Mouse (Mus musculus) embryo, embryonic 9.5 days (tissue): ENCODE measurements at regions not wholly inside any gene's neighbourhood (a gene's known extent, or its start where the extent isn't known, plus 50 kb on each side); places are given as distances from the start of the nearest gene placed in this dataset.

Source experiments
- DNase-seq: peaks from one replicate; pipeline ENCODE4 v3.0.0-alpha.2; 2017; ENCODE audit errors: extremely low spot score

DNA sequence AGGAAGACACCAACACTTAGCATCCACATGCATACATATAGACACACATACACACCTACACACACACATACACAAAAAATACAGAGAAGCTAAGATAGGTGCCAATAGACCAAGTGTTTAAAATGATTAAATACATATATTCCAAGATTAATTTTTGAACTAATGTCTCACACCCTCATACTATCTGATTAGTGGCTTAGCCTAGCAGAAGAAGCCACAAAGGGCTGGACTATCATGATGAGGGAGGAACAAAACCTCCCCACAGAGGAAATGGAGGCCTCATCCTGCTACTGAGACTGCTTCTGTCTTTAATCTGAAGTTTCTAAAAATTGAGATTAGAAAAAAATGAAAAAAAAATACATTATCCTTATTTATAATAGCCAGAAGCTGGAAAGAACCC is 780.6 kb downstream of the Tmem114 start:
- DNase-seq = no peak

DNA sequence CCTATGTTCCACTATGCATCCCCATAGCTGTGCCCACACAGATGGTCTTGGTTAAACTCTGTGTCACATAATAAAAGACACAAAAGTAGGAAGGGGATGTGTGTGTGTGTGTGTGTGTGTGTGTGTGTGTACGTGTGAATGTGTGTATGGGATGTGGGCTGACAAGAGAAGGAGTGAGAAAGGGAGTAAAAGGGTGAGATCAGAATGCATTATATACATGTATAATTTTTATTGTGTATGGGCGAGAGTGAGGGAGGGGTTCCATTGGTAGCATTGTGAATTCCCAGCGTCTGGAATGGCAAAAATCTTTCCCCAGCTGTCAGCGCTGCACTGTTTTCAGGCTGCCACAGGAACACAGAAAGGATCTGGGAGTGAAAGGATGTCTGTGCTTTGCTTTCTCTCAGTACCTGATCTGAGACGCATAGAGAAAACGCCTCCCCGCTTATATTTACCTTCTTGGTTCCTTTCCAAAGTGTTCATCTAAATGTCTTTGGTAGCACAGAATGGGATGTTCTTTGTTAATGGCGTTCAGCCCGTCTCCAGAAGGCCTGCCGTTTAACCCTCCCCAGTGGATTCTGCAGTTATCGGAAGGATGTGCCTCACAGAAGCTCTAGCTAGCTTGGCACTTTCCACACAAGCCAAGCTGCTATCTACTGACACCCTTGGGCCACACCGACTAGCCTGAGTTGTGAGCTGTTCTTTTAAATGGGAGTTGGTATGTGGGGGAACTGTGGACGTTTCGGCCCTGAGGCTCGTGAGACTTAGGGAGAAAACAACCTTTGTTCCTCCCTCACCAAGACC is 785.8 kb downstream of the Tmem114 start:
- DNase-seq = no peak

DNA sequence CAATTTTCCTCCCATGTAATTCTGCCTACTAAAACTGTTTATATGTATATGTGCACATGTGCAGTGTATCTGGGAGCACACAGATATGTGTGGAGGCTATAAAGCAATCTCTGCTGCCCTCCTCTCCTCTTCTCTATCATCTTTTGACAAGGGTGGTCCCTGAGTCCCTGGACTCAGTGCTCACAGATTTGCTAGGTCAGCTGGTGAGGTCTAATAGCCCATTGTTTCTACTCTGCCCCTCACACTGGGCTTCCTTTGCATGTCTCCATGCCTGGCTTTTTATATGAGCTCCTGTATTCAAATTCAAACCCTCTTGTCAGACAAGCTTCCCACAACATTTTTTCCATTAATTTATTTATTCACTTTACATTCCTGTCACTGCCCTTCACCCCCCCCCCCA is 786.9 kb downstream of the Tmem114 start:
- DNase-seq = no peak

DNA sequence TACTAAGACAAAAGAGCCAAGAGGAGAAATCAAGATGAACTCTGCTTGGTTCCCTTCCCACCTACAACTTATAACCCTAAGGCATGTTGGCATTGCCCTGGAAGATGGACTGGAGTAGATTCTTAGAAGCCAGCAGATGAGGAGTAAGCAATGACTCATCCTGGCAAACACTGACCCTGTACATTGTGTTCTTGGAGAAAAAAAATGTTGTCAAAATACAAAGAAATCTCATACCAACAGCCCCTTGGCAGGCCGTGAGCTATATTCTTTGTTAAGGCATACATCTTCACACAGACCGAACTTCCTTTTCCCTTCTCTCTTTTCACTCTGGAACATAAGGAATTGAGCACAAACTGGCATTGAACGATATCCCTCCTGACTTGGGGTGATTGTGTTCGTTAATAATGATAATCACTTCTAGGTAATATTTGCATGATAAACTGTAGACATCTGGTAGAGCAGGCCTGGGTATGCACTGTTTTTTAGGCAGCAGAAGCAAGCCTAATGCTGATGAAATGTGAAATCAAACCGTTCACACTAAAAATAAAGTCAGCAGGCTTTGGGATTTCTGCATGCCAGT is 787.7 kb downstream of the Tmem114 start:
- DNase-seq = no peak

DNA sequence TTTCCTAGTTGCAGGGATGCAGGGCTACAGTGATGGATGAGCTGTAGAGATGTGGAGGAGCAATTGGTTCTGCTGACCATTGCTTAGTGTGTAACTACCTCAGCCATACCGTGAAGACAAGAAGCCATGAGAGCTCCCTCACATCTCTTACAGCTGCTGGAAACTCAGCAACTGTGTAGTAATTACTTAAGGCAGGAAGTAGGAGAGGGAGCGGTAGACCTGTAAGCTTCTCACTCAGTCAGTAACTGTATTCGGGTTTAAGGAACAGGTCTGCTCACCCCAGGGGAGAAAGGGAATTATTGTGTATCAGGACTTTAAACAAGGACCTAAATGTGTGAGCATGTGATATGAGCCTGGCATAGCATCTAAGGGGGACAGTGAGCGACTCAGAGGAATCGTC is 788.6 kb downstream of the Tmem114 start:
- DNase-seq = no peak

DNA sequence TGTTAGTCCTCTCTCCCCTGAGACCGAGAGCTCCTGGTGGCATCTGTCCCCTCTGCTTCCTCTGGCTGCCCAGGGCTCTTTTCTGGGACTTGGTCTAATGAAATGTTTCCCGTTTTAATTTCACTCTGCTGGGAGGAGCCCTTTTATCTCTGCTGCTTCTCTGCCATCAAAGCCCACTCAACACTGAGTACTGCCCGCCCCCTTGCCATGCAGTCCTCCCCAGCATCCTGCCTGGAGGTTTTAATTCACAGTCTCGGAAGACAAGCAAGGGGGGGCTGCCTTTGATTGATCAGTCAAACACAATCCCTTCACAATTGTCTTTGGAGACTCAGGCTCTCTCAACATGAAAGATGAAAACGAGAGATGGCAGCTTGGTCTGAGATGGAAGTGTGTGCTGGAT is 792.5 kb downstream of the Tmem114 start:
- no peak for DNase-seq

DNA sequence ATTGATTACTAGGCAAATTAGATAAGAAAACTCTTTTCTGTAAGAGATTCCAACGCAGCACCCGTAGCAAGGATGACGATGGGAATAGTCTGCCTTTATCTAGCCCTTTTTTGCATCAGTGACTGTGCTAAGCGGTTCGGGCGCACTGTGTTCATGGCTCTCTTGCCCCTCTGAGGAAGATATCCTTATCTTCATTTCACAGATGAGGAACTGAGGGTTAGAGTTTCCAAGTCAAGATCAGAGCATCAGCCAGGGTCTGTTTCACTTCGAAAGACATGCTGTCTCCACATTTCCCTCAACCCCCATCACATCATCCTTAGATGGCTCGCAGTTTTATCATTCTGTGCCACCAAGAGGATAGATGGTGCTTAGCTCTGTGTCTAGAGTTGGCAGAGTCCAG is 796.6 kb downstream of the Tmem114 start:
- no peak for DNase-seq

DNA sequence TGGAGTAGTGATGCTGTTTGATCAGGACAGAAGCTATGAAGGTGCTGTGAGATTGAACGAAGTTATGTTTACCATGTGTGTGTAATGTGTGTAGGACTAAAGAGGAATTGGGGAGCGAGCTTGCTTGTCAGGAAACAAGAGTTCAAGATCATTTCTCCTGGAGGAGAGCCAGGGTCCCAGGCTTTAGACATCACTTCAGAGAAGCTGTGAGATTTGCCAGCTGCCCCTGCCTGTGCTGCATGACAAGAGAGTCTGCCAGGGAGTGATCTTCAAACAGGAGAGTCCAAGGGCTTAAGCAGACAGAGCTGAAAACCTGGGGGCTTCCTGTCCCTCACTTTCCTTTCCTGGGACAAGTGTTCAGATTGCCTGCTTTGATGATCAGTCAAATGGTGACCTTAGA is 818.3 kb downstream of the Tmem114 start:
- no peak for DNase-seq

DNA sequence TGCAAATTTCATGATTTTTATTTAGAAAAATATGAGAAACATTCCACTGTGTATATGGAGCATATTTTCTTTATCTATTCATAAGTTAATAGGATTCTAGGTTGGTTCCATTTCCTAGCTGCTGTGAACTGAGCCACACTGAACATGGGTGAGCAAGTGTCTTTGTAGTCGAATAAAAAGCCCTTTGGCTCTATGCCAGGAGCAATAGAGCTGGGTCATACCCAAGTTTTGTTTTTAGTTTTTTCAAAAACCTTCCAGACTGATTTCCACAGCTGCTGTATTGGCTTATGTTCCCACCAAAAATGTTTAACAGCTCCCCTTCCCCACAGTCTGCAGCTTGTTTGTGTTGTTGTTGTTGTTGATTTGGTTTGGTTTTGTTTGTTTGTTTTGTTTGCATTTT is 822.5 kb downstream of the Tmem114 start:
- no peak for DNase-seq

DNA sequence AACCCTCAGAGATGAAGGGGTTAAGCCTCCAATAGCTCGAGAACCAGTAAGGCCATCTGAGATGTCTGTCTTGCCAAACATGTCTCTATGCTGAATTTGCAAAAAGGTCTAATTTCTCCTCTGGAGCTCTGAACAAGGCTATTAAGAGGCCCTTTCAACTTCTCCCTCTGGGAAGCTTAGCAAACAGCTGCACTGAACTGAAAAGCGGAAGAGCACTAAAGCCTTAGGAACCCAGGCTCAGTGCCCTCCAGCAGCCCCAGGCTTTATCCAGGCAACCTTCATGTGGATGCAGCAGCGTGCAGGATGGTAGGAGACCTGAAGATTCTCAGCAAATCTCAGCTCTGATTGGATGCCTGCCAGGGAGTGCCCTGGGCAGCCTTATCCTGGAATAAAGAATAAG is 850.1 kb downstream of the Tmem114 start:
- DNase-seq = no peak

DNA sequence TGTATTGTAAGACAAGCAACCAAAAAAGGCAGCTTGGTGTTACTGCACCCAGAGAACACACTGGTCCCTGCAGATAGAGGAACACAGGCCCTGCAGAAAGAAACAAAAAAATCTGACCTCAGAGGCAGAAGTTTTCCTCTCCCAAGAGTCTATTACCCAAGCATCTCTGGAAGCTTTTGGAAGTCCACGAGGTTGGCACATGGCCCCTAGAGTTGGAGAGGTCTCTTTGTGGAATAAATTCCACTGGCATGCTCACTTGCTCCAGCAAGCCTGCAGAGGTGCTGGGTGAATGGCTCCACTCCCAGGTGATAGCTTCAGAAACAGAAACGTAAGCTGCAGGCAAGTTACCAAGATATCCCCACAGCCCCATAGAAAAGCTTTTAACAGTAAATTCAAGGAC is 864.1 kb downstream of the Tmem114 start:
- no peak for DNase-seq

DNA sequence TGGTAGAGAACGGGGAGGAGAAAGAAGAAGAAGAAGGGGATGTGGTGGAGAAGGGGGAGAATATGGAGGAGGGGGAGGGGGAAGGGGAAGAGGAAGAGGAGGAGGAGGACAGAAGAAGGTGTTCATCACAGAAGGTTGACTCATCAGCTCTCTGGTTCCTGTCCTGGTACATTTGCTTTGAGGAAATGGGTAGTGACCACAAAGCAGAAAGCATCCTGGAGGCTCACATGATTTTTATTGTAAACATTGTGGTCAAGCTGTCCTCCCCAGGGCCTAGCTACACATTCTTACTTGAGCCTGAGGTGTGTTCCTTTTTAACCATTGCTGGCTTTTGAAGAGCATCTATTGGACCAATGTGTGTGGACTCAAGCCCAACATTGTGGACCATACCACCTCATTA is 865.8 kb downstream of the Tmem114 start:
- DNase-seq = no peak

DNA sequence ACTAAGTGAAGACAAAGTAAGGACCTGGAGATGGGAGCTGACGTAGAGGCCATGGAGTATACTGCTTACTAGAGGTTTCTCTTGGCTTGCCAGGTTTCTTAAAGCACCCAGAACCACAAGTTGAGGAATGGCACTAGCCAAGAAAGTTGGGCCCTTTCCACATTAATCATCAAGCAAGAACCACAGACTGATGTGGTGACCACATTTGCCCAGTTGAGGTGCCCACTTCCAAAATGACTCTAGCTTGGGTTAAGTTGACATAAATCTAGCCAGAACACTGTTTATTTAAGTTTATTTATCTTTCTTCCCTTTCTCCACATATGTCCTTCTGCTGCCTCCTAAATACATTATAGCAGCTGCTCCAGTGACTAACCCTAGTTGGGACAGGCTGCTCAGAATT is 866.3 kb downstream of the Tmem114 start:
- DNase-seq = no peak

DNA sequence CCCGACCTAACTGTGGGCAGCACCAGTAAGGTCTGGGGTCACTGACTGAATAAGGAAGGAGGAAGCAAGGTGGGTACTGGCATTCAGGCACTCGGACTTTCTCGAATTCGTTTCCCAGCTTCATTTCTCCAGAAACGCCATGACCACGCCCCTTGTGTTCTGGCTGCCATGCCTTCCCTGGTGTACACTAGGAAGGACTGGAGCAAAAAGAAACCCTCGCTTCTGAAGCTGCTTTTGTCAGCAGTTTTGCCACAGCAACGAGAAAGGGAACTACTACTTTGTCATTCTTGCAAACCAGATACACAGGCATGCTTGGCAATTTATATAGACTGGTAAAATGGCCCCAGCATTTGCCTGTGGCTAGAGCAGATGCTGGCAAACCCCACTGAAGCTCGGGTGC is 869.0 kb downstream of the Tmem114 start:
- no peak for DNase-seq

DNA sequence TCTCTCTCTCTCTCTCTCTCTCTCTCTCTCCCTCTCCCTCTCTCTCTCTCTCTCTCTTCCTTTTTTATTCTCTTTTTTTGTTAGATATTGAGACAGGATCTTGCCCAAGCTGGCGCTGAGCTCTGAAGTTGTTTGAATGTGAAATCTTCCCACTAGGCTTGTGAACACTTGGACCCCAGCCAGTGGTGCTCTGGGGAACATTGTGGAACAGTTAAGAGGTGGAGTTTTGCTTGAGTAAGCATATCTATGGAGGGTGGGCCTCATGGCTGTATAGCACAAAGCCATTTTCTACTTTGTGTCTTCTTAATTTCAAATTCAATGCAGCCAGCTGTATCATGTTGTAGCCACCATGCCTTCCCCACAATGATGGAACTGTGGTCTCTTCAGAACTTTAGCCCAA is 875.4 kb downstream of the Tmem114 start:
- no peak for DNase-seq

DNA sequence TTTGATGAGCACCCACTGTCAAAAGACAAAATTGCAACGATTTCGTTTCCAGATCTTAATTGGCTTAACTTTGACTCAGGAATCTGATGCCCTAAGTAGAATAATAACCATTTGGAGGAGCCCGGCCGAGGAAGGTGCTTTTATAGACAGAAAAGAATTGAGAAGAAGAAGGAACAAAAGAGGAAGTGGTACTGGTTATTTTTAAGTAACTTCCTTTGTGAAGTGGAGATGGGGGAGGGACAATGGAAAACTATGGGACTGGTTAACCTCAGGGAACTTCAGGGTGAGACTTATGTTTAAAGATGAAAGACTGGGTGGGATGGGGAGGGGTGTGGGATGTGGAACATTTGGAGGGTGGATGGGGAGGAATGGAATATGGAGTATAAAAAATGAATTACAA is 880.9 kb downstream of the Tmem114 start:
- no peak for DNase-seq

DNA sequence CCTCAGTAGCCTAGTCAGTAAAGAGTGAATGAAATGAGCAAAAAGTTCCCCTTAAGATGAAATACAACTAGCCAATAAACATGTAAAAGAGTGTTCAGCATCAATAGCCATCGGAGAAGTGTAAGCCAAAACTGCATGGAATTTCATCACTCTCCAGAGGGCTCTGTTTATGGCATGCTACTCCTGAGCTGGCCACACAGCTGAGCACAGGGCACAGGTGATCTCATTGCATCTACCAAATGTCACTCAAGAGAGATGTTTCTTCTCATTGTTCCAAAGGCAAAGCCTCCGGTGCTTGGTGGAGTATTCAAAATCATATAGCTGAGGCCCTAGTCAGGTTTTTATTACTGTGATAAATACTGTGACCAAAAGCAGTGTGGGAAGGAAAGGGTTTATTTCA is 895.1 kb downstream of the Tmem114 start:
- DNase-seq = no peak

DNA sequence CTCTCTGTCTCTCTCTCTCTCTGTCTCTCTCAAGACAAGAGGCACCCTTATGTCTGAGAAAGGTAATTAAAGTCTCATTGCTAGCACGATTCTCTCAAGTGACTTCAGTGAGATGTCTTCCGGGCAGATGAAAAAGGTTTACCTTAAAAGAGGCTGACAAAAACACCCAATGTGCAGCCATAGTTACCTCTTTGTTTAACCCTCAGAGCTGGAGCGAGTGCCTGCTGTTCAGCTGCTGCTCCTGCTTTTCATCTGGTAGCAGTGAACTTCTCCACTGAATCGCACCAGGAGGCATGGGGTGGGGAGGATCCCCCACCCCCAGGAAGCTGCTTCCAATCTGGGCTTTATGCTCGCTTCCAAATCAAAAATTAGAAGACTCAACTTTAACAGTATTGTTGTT is 896.0 kb downstream of the Tmem114 start:
- no peak for DNase-seq

DNA sequence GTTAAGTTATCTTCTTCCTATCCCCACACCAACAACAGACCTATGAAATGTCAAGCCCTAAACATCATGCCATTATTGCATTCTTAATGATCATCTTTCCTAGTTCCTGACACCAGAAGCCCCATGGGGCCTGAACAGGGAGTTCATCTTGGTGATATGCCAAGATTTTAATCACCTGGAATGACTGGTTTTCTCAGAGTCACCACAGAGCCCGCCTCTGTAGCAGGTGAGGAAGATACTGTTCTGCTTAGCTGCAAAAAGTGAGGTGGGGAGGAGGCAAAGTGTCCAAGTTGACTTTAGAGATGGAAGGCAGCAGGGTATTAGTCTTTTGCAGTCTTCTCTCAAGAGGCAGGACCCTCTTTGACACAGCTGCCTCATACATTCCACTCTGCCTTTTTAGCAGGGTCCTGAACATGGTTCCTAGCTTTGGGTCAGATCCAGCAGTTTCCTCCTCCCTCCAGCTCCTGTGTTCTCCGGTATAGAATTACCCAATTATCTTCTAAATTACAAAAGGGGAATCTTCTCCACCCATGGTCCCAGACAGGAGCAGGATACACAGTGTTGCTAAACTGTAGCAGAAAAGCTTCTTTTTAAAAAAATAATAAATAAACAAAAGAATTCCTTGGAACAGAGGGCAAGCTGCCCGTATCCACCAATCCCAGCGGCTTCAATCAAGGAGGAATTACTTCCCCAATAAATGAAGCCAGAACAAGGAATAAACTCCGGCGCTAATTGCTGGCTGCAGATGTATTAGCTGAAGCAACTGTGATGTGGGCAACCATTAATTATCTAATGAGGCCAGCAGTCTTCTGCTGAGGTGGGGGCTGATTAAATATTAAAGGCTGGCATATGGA is 896.8 kb downstream of the Tmem114 start:
- peak; percentile 2 for DNase-seq

DNA sequence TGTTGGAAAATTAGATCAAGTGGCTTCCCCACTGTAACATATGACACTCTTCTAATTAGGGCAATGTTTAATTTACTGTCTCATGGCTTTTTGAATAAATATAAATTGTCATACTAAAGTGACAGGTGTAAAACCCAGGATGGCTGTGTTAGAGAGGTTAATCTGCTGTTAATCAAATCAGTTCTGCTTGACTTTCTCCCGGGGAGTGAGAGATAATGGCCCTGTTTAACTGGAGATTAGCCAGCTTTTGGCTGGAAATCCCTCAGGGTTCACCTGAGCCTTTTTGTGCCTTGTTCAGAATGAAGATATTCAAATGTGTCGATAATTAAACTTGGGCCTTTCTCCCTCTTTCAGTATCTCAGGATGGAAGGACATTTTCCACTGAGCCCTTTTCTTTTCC is 906.2 kb downstream of the Tmem114 start:
- no peak for DNase-seq
